Mouse (Mus musculus): ENCODE measurements at regions not wholly inside any gene's neighbourhood (a gene's known extent, or its start where the extent isn't known, plus 50 kb on each side); places are given as distances from the start of the nearest gene placed in this dataset.

GRCm38 (mm10) chr15:56820256-56820976 lies 657.0 kb downstream of the Slc22a22 start:
- DNase-seq = no peak

GRCm38 (mm10) chr15:56818158-56818690 lies 659.2 kb downstream of the Slc22a22 start:
- DNase-seq = no peak

- no peak for DNase-seq
Observed at GRCm38 (mm10) chr15:56817204-56818157, 659.9 kb downstream of the Slc22a22 start.

GRCm38 (mm10) chr15:56813876-56814275 lies 663.5 kb downstream of the Slc22a22 start:
- peak in 1 of 2 experiments; percentile 3 for DNase-seq

GRCm38 (mm10) chr15:56810151-56810550 lies 667.3 kb downstream of the Slc22a22 start:
- DNase-seq = peak in 1 of 2 experiments; percentile 2

GRCm38 (mm10) chr15:56807611-56808010 lies 669.8 kb downstream of the Slc22a22 start:
- no peak for DNase-seq

- no peak for DNase-seq
Observed at GRCm38 (mm10) chr15:56801933-56802332, 675.5 kb downstream of the Slc22a22 start.

- no peak for DNase-seq
Observed at GRCm38 (mm10) chr15:56775431-56775830, 702.0 kb downstream of the Slc22a22 start.

GRCm38 (mm10) chr15:56774648-56775393 lies 702.6 kb downstream of the Slc22a22 start:
- no peak for DNase-seq

GRCm38 (mm10) chr15:56766356-56766755 lies 711.1 kb downstream of the Slc22a22 start:
- no peak for DNase-seq

GRCm38 (mm10) chr15:56764957-56765482 lies 712.4 kb downstream of the Slc22a22 start:
- DNase-seq = no peak

- DNase-seq = no peak
Observed at GRCm38 (mm10) chr15:56764019-56764418, 713.4 kb downstream of the Slc22a22 start.

GRCm38 (mm10) chr15:56746698-56747097 lies 730.7 kb downstream of the Slc22a22 start:
- DNase-seq = no peak

- DNase-seq = no peak
Observed at GRCm38 (mm10) chr15:56744915-56745314, 732.5 kb downstream of the Slc22a22 start.

Data from cerebellum, postnatal 25 days (tissue).